Mouse (Mus musculus) limb, embryonic 10.5 days (tissue): ENCODE measurements around the gene Lypd5. TPM values are rescaled to one million over a fixed set of nuclear protein-coding genes. Genes with fewer than 3 reads are reported as not detected.
"Not testable (repeated sequence)": the region's sequence is repeated elsewhere in the genome, so short reads cannot be mapped to it uniquely, and the experiment has no call there.

Experiments used
- DNase-seq: peaks from one replicate; pipeline ENCODE4 v3.0.0-alpha.2; 2017; ENCODE audit warnings: low spot score
- H3K27ac ChIP-seq: fragments of 300-500 bp; sonication (generic); 2 replicates; pipeline ENCODE4 v1.5.1; 2016; ENCODE audit warnings: mild to moderate bottlenecking
- H3K27me3 ChIP-seq: fragments of 300-500 bp; sonication (generic); 2 replicates; pipeline ENCODE4 v1.6.1; 2016; ENCODE audit warnings: low read depth, mild to moderate bottlenecking; ENCODE audit not compliant: poor library complexity, severe bottlenecking
- H3K36me3 ChIP-seq: fragments of 300-500 bp; sonication (generic); 2 replicates; pipeline ENCODE4 v1.6.1; 2016; ENCODE audit warnings: mild to moderate bottlenecking, moderate library complexity
- H3K4me1 ChIP-seq: fragments of 300-500 bp; sonication (generic); 2 replicates; pipeline ENCODE4 v1.6.1; 2016
- H3K4me3 ChIP-seq: fragments of 300-500 bp; sonication (generic); 2 replicates; pipeline ENCODE4 v1.5.1; 2016; ENCODE audit warnings: mild to moderate bottlenecking, moderate library complexity
- H3K9me3 ChIP-seq: fragments of 300-500 bp; sonication (generic); replicated peaks from 2 replicates; pipeline ENCODE4 v1.6.1; 2016; ENCODE audit warnings: mild to moderate bottlenecking
- WGBS: fragments of 180-500 bp; shearing (Covaris S2); methylation state at CpG from one replicate; pipeline ENCODE4 v1.1.7; 2016; 5-methylcytosine and 5-hydroxymethylcytosine counted together
- microRNA-seq: library from miRNA; unstranded; fragments of <30 nt; microRNA quantifications from one replicate; pipeline ENCODE4, GENCODE M21; 2017
- polyA plus RNA-seq: library from polyadenylated mRNA; unstranded; fragments of >200 nt; fragmentation: Nextera tagmentation; extraction: Ambion mirVana; gene quantifications from 2 replicates; pipeline ENCODE4 v1.2.1, GENCODE M21; 2016

The Lypd5 gene
- polyA plus RNA-seq, 1 experiment from 2014 or later, result not detected

DNA sequence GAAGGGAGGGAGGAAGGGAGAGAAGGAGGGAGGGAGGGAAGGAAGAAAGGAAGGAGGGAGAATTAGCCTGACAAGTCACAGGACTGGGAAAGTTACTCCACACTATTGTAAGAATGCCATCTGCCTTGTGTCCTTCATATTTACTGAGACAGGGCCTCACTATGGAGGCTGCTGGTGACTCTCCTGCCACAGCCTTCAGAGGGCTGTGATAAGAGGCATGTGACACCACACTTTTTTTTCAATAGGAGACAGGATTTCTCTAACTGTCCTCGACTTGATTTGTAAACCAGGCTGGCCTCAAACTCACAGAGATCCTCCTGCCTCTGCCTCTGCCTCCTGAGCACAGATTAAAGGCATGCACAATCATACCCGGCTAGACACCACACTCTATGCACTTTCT, 42.7 kb downstream of the Lypd5 start:
- H3K9me3 ChIP-seq, result no peaks in the 10 kb centered on the region
- H3K4me1 ChIP-seq, result peaks cover 41% of the 10 kb centered on the region
- DNase-seq, result no peak
- 80% methylated on average over 2 of the region's 2 CpGs for WGBS
- H3K27ac ChIP-seq, result peak overlapping the region; percentile 82
- no peaks in the 10 kb centered on the region for H3K27me3 ChIP-seq
- H3K36me3 ChIP-seq, result no peaks in the 10 kb centered on the region
- H3K4me3 ChIP-seq, result no peak overlapping the region

GRCm38 (mm10) chr7:24394054-24394453, 45.1 kb downstream of the Lypd5 start:
- Histone ChIP-seq H3K4me3 (no peak overlapping the region), H3K27ac (peak overlapping the region; percentile 79), H3K36me3 (no peaks in the 10 kb centered on the region), H3K9me3 (no peaks in the 10 kb centered on the region), H3K4me1 (peaks cover 41% of the 10 kb centered on the region), H3K27me3 (no peaks in the 10 kb centered on the region)
- no peak for DNase-seq
- WGBS, result 91% methylated on average over 3 of the region's 3 CpGs

DNA sequence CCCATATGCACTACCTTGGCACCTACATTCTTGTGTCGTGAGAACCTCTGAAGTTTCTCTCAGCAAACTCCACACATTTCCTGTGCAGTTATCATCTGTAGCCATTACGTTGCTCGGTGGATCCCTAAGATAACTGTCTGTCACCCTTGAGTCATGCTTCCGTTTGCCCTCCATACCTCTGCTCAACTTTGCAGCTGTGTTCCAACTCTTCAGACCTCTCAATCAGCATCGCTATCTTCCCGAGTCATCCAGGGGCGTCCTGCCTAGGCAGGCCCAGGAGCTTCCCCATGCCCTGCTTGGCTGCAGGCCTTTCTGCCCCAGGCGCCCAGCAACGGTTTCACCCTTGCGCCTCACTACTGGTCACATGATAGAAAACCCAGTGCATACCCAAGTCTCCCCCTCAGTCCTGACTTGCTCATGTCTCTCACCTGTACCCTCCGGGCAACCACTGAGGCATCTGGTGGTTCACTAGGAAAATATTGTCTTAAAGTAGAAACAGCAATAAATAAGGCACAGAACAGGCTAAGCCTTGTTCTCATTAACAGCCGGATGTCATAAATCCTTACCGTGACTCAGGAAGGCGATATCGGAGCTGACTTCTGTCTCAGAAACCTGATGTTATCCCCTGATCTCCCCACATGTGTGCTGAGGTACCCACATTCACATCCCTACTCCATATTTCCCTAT, 45.6 kb downstream of the Lypd5 start:
- peak; percentile 54 for DNase-seq
- Histone ChIP-seq H3K27ac (peak overlapping the region; percentile 79), H3K4me3 (0 out of 2 replicates have a peak overlapping the region, but pooled peaks have one; percentile 0), H3K27me3 (no peaks in the 10 kb centered on the region), H3K36me3 (no peaks in the 10 kb centered on the region), H3K4me1 (peaks cover 37% of the 10 kb centered on the region), H3K9me3 (no peaks in the 10 kb centered on the region)
- 60% methylated on average over 15 of the region's 15 CpGs for WGBS

- no peaks in the 10 kb centered on the region for H3K27me3 ChIP-seq
- WGBS, result 82% methylated on average over 11 of the region's 11 CpGs
These were observed 47.8 kb downstream of the Lypd5 start for GRCm38 (mm10) chr7:24396832-24397231.

DNA sequence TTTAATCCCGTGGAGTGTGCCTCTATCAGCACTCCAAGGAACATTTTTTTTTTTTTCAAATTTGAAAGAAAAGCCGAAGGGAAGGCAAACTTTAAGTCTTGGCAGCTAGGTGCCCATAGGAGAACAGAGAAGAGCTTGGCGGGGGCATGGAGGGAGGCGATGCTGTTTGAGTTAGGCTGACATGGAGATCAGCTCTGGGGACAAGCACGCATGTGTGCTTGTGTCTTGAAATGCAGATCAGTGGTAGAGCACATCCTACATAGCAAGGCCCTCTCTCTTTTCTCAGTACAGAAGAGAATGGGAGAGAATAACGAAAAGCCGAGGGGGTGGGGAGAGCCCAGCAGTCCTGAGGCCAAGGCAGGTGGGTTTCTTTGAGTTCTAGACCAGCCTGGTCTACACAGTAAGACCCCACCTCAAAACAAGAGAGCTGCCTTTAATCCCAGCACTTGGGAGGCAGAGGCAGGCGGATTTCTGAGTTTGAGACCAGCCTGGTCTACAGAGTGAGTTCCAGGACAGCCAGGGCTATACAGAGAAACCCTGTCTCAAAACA, 49.4 kb downstream of the Lypd5 start:
- Histone ChIP-seq H3K27me3 (no peaks in the 10 kb centered on the region), H3K36me3 (peaks cover 21% of the 10 kb centered on the region), H3K4me1 (peaks cover 23% of the 10 kb centered on the region), H3K4me3 (no peak overlapping the region), H3K27ac (no peak overlapping the region), H3K9me3 (no peaks in the 10 kb centered on the region)
- DNase-seq, result no peak
- WGBS, result 92% methylated on average over 8 of the region's 8 CpGs

More at GRCm38 (mm10) chr7:24396832-24397231, 47.8 kb downstream of the Lypd5 start:
- DNase-seq, result no peak
- Histone ChIP-seq H3K4me1 (peaks cover 24% of the 10 kb centered on the region), H3K4me3 (no peak overlapping the region), H3K36me3 (peaks cover 5% of the 10 kb centered on the region), H3K27ac (peak overlapping the region; percentile 23; the same call in 1 of the 2 replicates), H3K9me3 (no peaks in the 10 kb centered on the region)

DNA sequence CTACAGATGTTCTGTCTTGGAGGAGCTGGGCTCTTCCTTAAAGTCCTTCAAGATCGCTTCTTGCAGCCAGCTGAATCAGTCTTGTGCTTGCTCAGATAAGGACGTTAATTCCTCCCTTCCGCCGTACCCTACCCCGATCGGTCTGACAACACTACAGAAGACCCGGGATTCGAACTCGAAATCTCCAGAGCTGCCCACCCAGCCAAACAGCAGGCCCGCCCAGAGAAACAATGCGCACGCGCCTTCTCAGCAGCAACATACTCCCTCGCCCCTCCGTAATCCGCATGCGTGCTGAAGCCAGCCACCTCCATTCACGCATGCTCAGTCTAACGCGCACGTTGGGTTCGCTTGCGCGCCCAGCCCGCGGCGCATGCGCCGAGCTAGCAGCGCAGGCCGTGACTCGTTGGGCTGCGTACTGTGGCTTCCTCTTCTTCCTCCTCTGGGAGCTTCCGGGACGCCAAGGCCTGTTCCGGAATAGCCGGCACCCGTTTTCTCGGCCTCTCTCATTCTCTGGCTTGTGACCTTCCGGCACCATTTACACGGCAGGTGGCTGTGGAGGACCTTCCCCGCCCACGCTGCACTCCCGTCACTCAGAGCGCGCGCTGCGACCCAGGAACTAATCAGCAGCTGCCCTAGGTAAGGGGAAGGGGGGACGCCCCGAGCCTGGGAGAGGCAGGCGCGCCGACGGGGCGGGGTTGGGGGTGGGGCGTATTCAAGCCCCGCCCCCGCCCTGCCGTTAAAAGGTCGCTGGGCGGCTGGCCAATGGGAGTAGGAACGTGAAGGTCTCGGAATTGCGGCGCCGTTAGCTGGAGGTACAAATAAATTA, 50.5 kb downstream of the Lypd5 start, which contains the start of gene Smg9:
TSS of gene Smg9 (plus strand) at position 364 of the 826 bp plus-strand sequence.
- DNase-seq, result peak; percentile 97
- Histone ChIP-seq H3K4me1 (peaks cover 19% of the 10 kb centered on the region), H3K27ac (peak within 1 kb of the TSS; percentile 94), H3K36me3 (peaks cover 30% of the 10 kb centered on the region), H3K27me3 (no peaks in the 10 kb centered on the region), H3K9me3 (no peaks in the 10 kb centered on the region), H3K4me3 (peak within 1 kb of the TSS; percentile 72)
- 3% methylated on average over 66 of the region's 66 CpGs for WGBS

DNA sequence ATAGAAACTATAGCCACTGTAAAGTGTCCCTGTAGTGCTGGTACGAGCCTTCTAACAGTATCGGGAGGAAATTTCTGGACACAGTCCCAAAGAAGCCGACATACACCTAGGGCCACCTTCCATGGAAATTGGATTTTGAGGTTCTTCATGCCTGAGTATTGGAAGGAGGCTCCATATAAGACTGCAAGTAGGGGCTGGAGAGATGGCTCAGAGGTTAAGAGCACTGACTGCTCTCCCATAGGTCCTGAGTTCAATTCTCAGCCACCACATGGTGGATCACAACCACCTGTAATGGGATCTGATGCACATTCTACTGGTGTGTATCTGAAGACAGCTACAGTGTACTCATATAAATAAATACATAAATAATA, 51.1 kb downstream of the Lypd5 start:
- H3K4me1 ChIP-seq, result peaks cover 13% of the 10 kb centered on the region
- no peaks in the 10 kb centered on the region for H3K27me3 ChIP-seq
- H3K27ac ChIP-seq, result peak overlapping the region; percentile 94
- peaks cover 36% of the 10 kb centered on the region for H3K36me3 ChIP-seq
- WGBS, result 19% methylated on average over 3 of the region's 3 CpGs
- DNase-seq, result no peak
- H3K4me3 ChIP-seq, result peak overlapping the region; percentile 72
- H3K9me3 ChIP-seq, result no peaks in the 10 kb centered on the region

GRCm38 (mm10) chr7:24400489-24400888, 51.5 kb downstream of the Lypd5 start:
- not testable (repeated sequence) for H3K4me1 ChIP-seq, H3K4me3 ChIP-seq, H3K27me3 ChIP-seq, DNase-seq, H3K27ac ChIP-seq, H3K9me3 ChIP-seq
- WGBS, result 94% methylated on average over 4 of the region's 4 CpGs
- peaks cover 41% of the 10 kb centered on the region for H3K36me3 ChIP-seq

DNA sequence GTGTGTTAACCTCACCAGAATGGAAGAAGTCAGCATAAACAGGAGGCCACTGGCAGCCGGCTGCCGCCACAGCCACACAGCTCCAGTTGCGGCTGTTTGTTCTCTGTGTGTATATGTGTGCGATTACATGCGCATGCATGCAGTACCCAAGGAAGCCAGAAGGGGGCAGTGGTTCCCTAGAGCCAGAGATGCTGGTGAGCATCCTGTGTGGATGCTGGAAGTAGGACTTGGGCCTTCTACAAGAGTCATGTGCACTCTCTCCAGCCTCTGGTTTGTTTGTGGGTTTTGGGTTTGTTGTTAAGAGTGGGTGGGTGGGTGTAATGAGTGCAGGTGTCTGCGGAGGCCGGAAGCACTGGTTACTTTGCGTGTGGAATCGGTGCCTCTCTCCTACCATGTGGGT, 53.9 kb downstream of the Lypd5 start:
- H3K9me3 ChIP-seq, result no peaks in the 10 kb centered on the region
- H3K27ac ChIP-seq, result no peak overlapping the region
- peaks cover 62% of the 10 kb centered on the region for H3K36me3 ChIP-seq
- peaks cover 16% of the 10 kb centered on the region for H3K4me1 ChIP-seq
- over 99% methylated on average over 9 of the region's 9 CpGs for WGBS
- no peak overlapping the region for H3K4me3 ChIP-seq
- DNase-seq, result no peak
- no peaks in the 10 kb centered on the region for H3K27me3 ChIP-seq

Small RNA genes within 50 kb of the gene (microRNA-seq; reads per million reads assigned to microRNA genes)
- not detected for gene Gm27592

Other genes starting within 250 kb of the Lypd5 start
- gene Zfp112, start 236.9 kb upstream of the Lypd5 start, polyA plus RNA-seq, result 2.5 and 4.3 TPM in 2 replicates
- 12.7 and 15.7 TPM in 2 replicates for gene Zfp235, start 215.0 kb upstream of the Lypd5 start, polyA plus RNA-seq
- 5.0 and 5.6 TPM in 2 replicates for gene Zfp114, start 174.1 kb upstream of the Lypd5 start, polyA plus RNA-seq
- gene Zfp111, start 137.8 kb upstream of the Lypd5 start, polyA plus RNA-seq, result 9.9 and 11.5 TPM in 2 replicates
- gene Zfp109, start 111.6 kb upstream of the Lypd5 start, polyA plus RNA-seq, result 6.7 and 7.0 TPM in 2 replicates
- 2.6 and 3.2 TPM in 2 replicates for gene Zfp108, start 94.4 kb upstream of the Lypd5 start, polyA plus RNA-seq
- gene Zfp93, start 78.8 kb upstream of the Lypd5 start, polyA plus RNA-seq, result 8.7 and 10.8 TPM in 2 replicates
- gene Zfp61, start 48.0 kb upstream of the Lypd5 start, polyA plus RNA-seq, result 41.4 and 54.7 TPM in 2 replicates
- gene Zfp94, start 32.5 kb upstream of the Lypd5 start, polyA plus RNA-seq, result 12.1 and 15.9 TPM in 2 replicates
- gene Tescl, start 15.3 kb upstream of the Lypd5 start, polyA plus RNA-seq, result not detected in 2 replicates
- gene Kcnn4, start 21.1 kb downstream of the Lypd5 start, polyA plus RNA-seq, result 3.6 and 4.0 TPM in 2 replicates
- 28.3 and 29.0 TPM in 2 replicates for gene Smg9, start 50.4 kb downstream of the Lypd5 start, polyA plus RNA-seq
- not detected in 2 replicates for gene Irgc1, start 103.1 kb downstream of the Lypd5 start, polyA plus RNA-seq
- gene Plaur, start 113.3 kb downstream of the Lypd5 start, polyA plus RNA-seq, result 2.2 and 2.5 TPM in 2 replicates
- gene Cadm4, start 132.8 kb downstream of the Lypd5 start, polyA plus RNA-seq, result 2.9 and 4.5 TPM in 2 replicates
- 107 and 130 TPM in 2 replicates for gene Zfp428, start 157.8 kb downstream of the Lypd5 start, polyA plus RNA-seq
- gene AC161166.1, start 163.3 kb downstream of the Lypd5 start, polyA plus RNA-seq, result 1.0 and 1.4 TPM in 2 replicates
- 6.5 and 8.4 TPM in 2 replicates for gene Irgq, start 181.5 kb downstream of the Lypd5 start, polyA plus RNA-seq
- gene Pinlyp, start 196.9 kb downstream of the Lypd5 start, polyA plus RNA-seq, result not detected in 2 replicates
- gene Xrcc1, start 197.1 kb downstream of the Lypd5 start, polyA plus RNA-seq, result 163 and 182 TPM in 2 replicates
- gene Ethe1, start 238.3 kb downstream of the Lypd5 start, polyA plus RNA-seq, result 27.1 and 31.9 TPM in 2 replicates
- 1.6 and 2.6 TPM in 2 replicates for gene Zfp575, start 238.4 kb downstream of the Lypd5 start, polyA plus RNA-seq